Mouse (Mus musculus): ENCODE measurements around the gene Map4k3.

The Map4k3 gene

GRCm38 (mm10) chr17:80729825-80730224 is 1.5 kb upstream of the Map4k3 start:
- DNase-seq (ENCODE audit: low spot score): no peak

GRCm38 (mm10) chr17:80729080-80729749 is 930 bp upstream of the Map4k3 start:
- no peak for DNase-seq (ENCODE audit: low spot score)

- no peak for DNase-seq (ENCODE audit: low spot score)
Observed at GRCm38 (mm10) chr17:80727341-80727951, 839 bp downstream of the Map4k3 start.

GRCm38 (mm10) chr17:80726821-80727220 is 1.5 kb downstream of the Map4k3 start:
- DNase-seq (ENCODE audit: low spot score): no peak

GRCm38 (mm10) chr17:80723092-80723491 is 5.2 kb downstream of the Map4k3 start:
- no peak for DNase-seq (ENCODE audit: low spot score)

- no peak for DNase-seq (ENCODE audit: low spot score)
Observed at GRCm38 (mm10) chr17:80721670-80722069, 6.6 kb downstream of the Map4k3 start.

DNA sequence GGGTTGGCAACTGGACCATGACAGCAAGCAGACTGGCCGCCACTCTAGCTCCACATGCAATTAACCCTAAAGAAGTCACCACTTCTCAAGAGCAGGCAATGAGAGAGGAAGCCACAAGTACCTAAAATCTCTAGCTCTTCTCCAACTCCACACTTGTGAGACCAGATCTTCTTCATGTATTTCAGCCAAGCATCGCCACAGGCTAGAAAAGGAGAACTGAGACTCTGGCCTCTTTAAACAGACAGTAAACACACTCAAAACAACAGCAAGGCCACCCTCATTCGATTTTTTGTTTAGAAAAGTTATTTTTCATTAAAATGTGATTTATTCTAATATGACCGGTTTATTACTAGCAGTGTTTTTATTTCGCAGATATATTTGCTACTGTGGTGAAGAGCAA is 9.0 kb downstream of the Map4k3 start:
- no peak for DNase-seq (ENCODE audit: low spot score)

- no peak for DNase-seq (ENCODE audit: low spot score)
Observed at GRCm38 (mm10) chr17:80718243-80718642, 10.0 kb downstream of the Map4k3 start.

GRCm38 (mm10) chr17:80713588-80713987 is 14.7 kb downstream of the Map4k3 start:
- no peak for DNase-seq (ENCODE audit: low spot score)

GRCm38 (mm10) chr17:80709921-80710838 is 18.1 kb downstream of the Map4k3 start:
- DNase-seq (ENCODE audit: low spot score): no peak

- DNase-seq (ENCODE audit: low spot score): no peak
Observed at GRCm38 (mm10) chr17:80708803-80709202, 19.5 kb downstream of the Map4k3 start.

- DNase-seq (ENCODE audit: low spot score): no peak
Observed at GRCm38 (mm10) chr17:80707176-80707575, 21.1 kb downstream of the Map4k3 start.

GRCm38 (mm10) chr17:80706608-80707007 is 21.7 kb downstream of the Map4k3 start:
- no peak for DNase-seq (ENCODE audit: low spot score)

GRCm38 (mm10) chr17:80701687-80702086 is 26.6 kb downstream of the Map4k3 start:
- no peak for DNase-seq (ENCODE audit: low spot score)

DNA sequence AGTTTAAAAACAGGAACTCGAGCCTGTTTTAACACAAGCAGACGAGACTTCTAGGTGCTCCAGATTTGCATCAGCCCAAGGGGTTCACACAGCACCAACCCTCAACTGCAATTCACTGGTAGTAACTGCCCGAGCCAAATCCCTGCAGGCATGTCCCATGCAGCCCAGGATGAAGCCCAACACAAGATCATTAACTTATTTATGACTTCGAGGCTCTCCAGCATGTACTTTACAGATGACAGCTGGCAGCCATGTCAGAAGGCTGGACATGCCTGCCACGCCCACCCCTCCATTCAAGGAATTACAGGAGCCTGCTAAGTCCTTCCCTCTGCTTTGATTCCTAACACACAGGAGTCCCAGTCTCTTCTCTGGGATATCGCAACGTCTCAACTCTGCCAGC is 29.4 kb downstream of the Map4k3 start:
- no peak for DNase-seq (ENCODE audit: low spot score)

DNA sequence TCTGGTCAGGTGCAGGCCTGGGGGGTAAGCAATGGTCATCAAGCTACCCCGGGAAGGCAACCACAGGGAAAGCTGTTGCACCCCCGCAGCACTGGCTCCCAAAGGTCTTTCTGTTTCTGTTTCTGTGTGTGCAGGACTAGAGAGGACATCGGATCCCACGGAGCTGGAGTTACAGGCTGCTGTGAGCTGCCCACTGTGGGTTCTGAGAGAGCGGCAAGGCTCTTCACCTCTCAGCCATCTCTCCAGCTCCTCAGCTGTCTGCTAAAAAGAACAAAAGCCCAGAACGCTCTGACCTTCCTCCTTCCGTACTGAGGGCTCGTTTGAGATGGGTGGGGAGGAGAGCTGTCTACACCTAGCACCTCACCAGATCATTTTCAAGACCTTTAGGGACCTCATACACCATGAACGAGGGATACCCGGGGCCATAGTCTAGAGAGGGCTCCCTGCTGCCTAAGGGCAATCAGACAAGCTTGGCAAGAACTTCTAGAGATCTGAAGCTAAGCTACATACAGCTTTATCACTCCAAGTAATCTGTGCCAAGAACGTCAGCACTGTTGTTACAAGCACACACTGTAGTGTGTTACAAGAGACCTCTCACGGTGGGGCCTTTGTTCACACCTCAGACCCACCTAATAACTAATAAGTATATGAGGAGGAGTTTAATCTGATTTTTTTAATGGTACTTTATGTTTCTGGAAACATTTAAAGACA is 29.9 kb downstream of the Map4k3 start:
- no peak for DNase-seq (ENCODE audit: low spot score)

DNA sequence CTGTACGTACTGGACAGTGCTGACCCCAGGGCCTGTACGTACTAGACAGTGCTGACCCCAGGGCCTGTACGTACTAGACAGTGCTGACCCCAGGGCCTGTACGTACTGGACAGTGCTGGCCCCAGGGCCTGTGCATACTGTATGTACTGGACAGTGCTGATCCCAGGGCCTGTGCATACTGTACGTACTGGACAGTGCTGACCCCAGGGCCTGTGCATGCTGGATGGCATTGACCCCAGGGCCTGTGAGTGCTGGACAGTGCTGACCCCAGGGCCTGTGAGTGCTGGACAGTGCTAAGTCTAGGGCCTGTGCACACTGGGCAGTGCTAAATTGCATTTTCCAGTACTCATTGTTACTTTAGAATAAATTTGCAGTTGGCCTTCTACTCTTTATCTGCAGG is 31.3 kb downstream of the Map4k3 start:
- no peak for DNase-seq (ENCODE audit: low spot score)

- DNase-seq (ENCODE audit: low spot score): no peak
Observed at GRCm38 (mm10) chr17:80696210-80696609, 32.1 kb downstream of the Map4k3 start.

DNA sequence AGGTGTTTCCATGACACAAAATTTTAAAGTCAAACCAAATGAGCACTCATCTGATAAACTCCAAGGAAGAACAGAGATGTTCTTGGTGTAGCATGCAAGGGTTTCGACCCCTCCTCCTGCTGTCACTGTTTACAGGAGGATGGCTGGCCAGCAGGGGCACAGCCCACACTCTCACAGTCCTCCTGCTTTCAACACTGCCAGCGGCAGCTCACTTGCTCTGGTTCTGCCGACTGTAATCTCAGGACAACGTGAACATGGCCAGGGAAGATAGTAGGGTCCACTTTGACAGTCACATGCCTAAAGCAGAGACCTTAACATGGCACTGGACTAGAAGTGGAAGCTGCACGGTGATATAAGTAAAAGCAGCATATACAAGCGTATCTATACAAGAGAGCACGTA is 34.6 kb downstream of the Map4k3 start:
- no peak for DNase-seq (ENCODE audit: low spot score)

GRCm38 (mm10) chr17:80692183-80692582 is 36.1 kb downstream of the Map4k3 start:
- DNase-seq (ENCODE audit: low spot score): no peak

GRCm38 (mm10) chr17:80688701-80689100 is 39.6 kb downstream of the Map4k3 start:
- DNase-seq (ENCODE audit: low spot score): no peak

DNA sequence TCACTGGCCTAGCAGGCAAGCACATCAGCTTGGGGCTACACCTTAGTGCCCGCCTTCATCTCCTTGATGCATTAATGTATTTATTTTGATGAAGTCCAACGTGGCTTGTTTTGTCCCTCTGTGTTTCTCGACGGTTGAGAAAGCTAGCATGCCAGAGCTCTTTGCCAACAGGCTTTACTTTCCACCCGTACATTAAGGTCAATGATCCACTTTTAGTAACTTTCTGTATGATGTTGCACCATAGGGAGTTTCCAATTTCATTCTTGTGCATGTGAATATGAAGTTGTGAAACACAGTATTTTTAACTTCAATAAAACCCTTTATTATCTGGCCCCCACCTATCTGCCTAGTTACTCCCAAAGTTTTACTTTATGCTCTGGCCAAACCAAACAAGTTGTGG is 42.2 kb downstream of the Map4k3 start:
- no peak for DNase-seq (ENCODE audit: low spot score)

Measured in layer of hippocampus, adult 9-10 months (tissue).